In the genomic region with DNA sequence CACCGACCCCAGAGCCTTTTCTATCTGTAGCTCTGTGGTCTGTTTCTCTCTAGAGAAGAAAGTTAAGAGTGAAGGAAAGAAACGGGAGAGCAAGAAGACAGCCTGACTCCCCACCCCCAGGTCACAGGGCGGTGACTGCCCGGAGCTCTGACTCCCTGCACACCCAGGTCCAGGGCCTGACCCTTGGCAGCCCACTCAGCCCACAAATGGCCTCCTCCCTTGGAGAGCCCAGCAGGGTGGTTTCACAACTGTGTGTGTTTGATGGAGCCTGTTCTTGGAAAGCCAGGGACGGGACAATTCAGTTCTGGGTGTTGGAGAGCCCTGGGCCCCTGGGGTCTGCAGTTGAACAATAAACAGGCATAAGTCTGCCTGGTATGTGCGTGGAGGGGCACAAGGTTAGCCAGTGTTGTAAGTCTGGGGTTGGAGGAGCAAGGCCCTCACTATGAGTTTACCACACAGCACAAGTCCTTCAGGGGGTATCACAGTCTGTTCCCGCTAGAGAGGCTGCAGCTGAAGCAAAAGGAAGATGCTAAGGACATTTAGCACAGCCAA, we compare ENCODE assay signal across 21 mouse cellular contexts. TPM values are rescaled to one million over a fixed set of nuclear protein-coding genes. Genes with fewer than 3 reads are reported as not detected.
A peak's percentile ranks its signal among the peaks of the same experiment; 100 is the strongest.
DNase-seq lines count a peak whose midpoint lies in the region; ATAC-seq and TF ChIP-seq lines count a peak whose summit lies in the region.
"Had no signal": no experiment of that assay in that cellular context is flagged by ENCODE, and none has a peak within 500 bp of the region (broad histone marks: within the 10 kb centered on the region; RNA-seq: fewer than 3 reads in every experiment).

No protein-coding gene starts in this region.

- H3K9ac ChIP-seq in lung, postnatal 0 days (replicated peaks; ENCODE audit: low read depth): no peak overlapping the region
- H3K9ac ChIP-seq: forebrain, embryonic 13.5 days; heart, embryonic 15.5 days; hindbrain, embryonic 13.5 days; limb, embryonic 15.5 days; stomach, embryonic 15.5 days had no signal

- no peak overlapping the region for H3K4me3 ChIP-seq in gastrocnemius, adult 2 months
- no peak overlapping the region for H3K4me3 ChIP-seq in lung, postnatal 0 days (ENCODE audit: low read depth, low read length)
- no peak overlapping the region for H3K4me3 ChIP-seq in lung, adult 2 months (replicated peaks; ENCODE audit: extremely low read depth, low read depth, low read length)
- H3K4me3 ChIP-seq: forebrain, embryonic 13.5 days; heart, embryonic 15.5 days; hindbrain, embryonic 13.5 days; limb, embryonic 15.5 days; megakaryocyte, embryonic 14.5 days; stomach, embryonic 15.5 days had no signal

- peak; percentile 79 for ATAC-seq in lung, postnatal 0 days
- ATAC-seq: forebrain, embryonic 13.5 days had no signal

- TF ChIP-seq CTCF in gastrocnemius, adult 2 months (IDR thresholded peaks at IDR 0.05): no peak
- TF ChIP-seq CTCF in lung, postnatal 0 days (IDR thresholded peaks at IDR 0.05): no peak
- no peak for TF ChIP-seq CTCF in lung, adult 2 months (IDR thresholded peaks at IDR 0.05; ENCODE audit: insufficient read depth, low read length)

- no peaks in the 10 kb centered on the region for H3K9me3 ChIP-seq in lung, postnatal 0 days (ENCODE audit: low read length)
- H3K9me3 ChIP-seq: forebrain, embryonic 13.5 days; heart, embryonic 15.5 days; hindbrain, embryonic 13.5 days; limb, embryonic 15.5 days; stomach, embryonic 15.5 days had no signal

- TF ChIP-seq POLR2A in lung, adult 2 months (IDR thresholded peaks at IDR 0.05; ENCODE audit: borderline replicate concordance, extremely low read depth, low read depth, low read length): no peak

- H3K27me3 ChIP-seq in lung, postnatal 0 days (replicated peaks; ENCODE audit: insufficient read depth, low read length): no peaks in the 10 kb centered on the region
- H3K27me3 ChIP-seq: forebrain, embryonic 13.5 days; limb, embryonic 15.5 days; megakaryocyte, embryonic 14.5 days; stomach, embryonic 15.5 days had no signal

- H3K27ac ChIP-seq in gastrocnemius, adult 2 months: no peak overlapping the region
- H3K27ac ChIP-seq in lung, postnatal 0 days (ENCODE audit: low read length): peak overlapping the region; percentile 54; the same call in 1 of the 2 replicates
- H3K27ac ChIP-seq: forebrain, embryonic 13.5 days; heart, embryonic 15.5 days; hindbrain, embryonic 13.5 days; limb, embryonic 15.5 days; stomach, embryonic 15.5 days had no signal

- intact Hi-C loops in gastrocnemius, adult 2 months (cut with DNase I): no loop called here

- H3K4me1 ChIP-seq in lung, postnatal 0 days (ENCODE audit: insufficient read depth, low read depth, low read length): no peaks in the 10 kb centered on the region
- no peaks in the 10 kb centered on the region; the same call in 1 of the 2 replicates for H3K4me1 ChIP-seq in lung, adult 2 months (ENCODE audit: control insufficient read depth, insufficient read depth, low read length)
- H3K4me1 ChIP-seq: forebrain, embryonic 13.5 days; heart, embryonic 15.5 days had no signal

- H3K4me2 ChIP-seq in lung, postnatal 0 days (replicated peaks; ENCODE audit: low read depth, low read length): no peak overlapping the region
- H3K4me2 ChIP-seq: forebrain, embryonic 13.5 days; heart, embryonic 15.5 days; hindbrain, embryonic 13.5 days; limb, embryonic 15.5 days; stomach, embryonic 15.5 days had no signal

- peak; percentile 67 for DNase-seq in gastrocnemius, adult 2 months
- DNase-seq in gastrocnemius, postnatal 10 days: no peak
- peak; percentile 57 for DNase-seq in lung, postnatal 0 days (ENCODE audit: low spot score)
- DNase-seq in lung, adult 2 months: no peak
- peak; percentile 46 for DNase-seq in gastrocnemius, postnatal 25 days
- peak; percentile 46 for DNase-seq in lung, postnatal 14 days
- DNase-seq in spleen, postnatal 36 days (ENCODE audit: low spot score in 2 of 2): no peak
- DNase-seq: cerebellum, adult 8-10 months; heart, postnatal 36 days; kidney, adult 18-20 months; layer of hippocampus, adult 9-11 months; midbrain, embryonic 14.5 days; right cerebral cortex, adult 18-20 months; right cerebral cortex, postnatal 4 days; thymus, postnatal 25 days had no signal

- WGBS in lung, postnatal 0 days: 81% methylated on average over 7 of the region's 7 CpGs
- WGBS in lung, adult 2 months: 79% methylated on average over 7 of the region's 7 CpGs

- no peaks in the 10 kb centered on the region for H3K36me3 ChIP-seq in lung, postnatal 0 days (ENCODE audit: insufficient read depth, low read length)
- H3K36me3 ChIP-seq: heart, embryonic 15.5 days; hindbrain, embryonic 13.5 days; limb, embryonic 15.5 days; stomach, embryonic 15.5 days had no signal

- no peak for TF ChIP-seq EP300 in lung, postnatal 0 days (IDR thresholded peaks at IDR 0.05)

RNA-seq across cellular contexts. Expression of a gene that starts 21.2 kb away (rescaled TPM):
- 100 to 1,000 TPM; 135 to 219 TPM for total RNA-seq in gastrocnemius, adult 2 months (2021)
- total RNA-seq in gastrocnemius, postnatal 10 days (2021): 100 to 1,000 TPM in 1 of 2 experiments, 10 to 100 TPM in 1; 73.8 to 125 TPM
- polyA plus RNA-seq in lung, postnatal 0 days (2015; fragmentation: Nextera tagmentation; extraction: Ambion mirVana): 21.4 and 31.9 TPM in 2 replicates
- 1,228 and 1,453 TPM in 2 replicates for polyA plus RNA-seq in lung, adult 2 months (2012; rRNA removed)
- 100 to 1,000 TPM; 135 to 170 TPM for total RNA-seq in gastrocnemius, postnatal 25 days (2021)

RNA-seq across cellular contexts. Expression of a gene that starts 57.4 kb away (rescaled TPM):
- total RNA-seq in gastrocnemius, adult 2 months (2021): 100 to 1,000 TPM in 1 of 2 experiments, 10 to 100 TPM in 1; 84.2 to 104 TPM
- 10 to 100 TPM; 62.6 to 63.8 TPM for total RNA-seq in gastrocnemius, postnatal 10 days (2021)
- polyA plus RNA-seq in lung, postnatal 0 days (2015; fragmentation: Nextera tagmentation; extraction: Ambion mirVana): 96.4 and 103 TPM in 2 replicates
- polyA plus RNA-seq in lung, adult 2 months (2012; rRNA removed): 41.3 and 44.9 TPM in 2 replicates
- total RNA-seq in gastrocnemius, postnatal 25 days (2021): 10 to 100 TPM; 74.1 to 79.3 TPM

Comparison
In these comparisons a context has a peak if more than half of its experiments do, and no peak if none do; other contexts are left out.
1. DNase-seq: peak in gastrocnemius, adult 2 months (single experiment), lung, postnatal 0 days (single experiment), gastrocnemius, postnatal 25 days (single experiment) and lung, postnatal 14 days (single experiment); none in gastrocnemius, postnatal 10 days (single experiment), lung, adult 2 months (single experiment) and spleen, postnatal 36 days (0 of 2).